In the genomic region with DNA sequence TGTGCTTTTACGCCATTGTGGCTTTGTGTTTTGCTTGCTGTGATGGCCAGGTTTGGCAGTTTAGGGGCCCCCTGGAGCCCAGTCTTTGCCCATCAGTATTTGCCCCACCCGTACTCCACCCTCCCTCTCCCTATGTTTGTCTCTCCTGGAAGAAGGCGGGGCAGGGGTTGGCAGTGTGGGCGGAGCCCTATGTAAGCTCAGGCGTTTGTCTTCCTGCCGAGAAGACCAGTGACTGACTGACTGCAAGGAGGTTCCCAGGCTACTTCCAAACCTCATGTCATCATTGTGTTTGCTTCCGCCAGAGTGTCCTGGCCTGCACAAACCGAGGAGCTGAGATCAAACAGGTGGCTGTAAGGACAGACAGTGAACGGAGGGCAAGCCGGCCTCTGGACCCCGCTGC, we compare ENCODE assay signal across 8 mouse cellular contexts. TPM values are rescaled to one million over a fixed set of nuclear protein-coding genes. Genes with fewer than 3 reads are reported as not detected.
DNase-seq lines count a peak whose midpoint lies in the region; ATAC-seq and TF ChIP-seq lines count a peak whose summit lies in the region.
"Had no signal": no experiment of that assay in that cellular context is flagged by ENCODE, and none has a peak within 500 bp of the region (broad histone marks: within the 10 kb centered on the region; RNA-seq: fewer than 3 reads in every experiment).

No protein-coding gene starts in this region.

- peak overlapping the region; percentile 20 for H3K4me2 ChIP-seq in heart, embryonic 15.5 days

- no peaks in the 10 kb centered on the region for H3K9me3 ChIP-seq in heart, embryonic 15.5 days (replicated peaks)

- H3K4me1 ChIP-seq in cortical plate, adult 2 months (ENCODE audit: control insufficient read depth, insufficient read depth, low read length) = peaks cover 22% of the 10 kb centered on the region
- peaks cover 50% of the 10 kb centered on the region for H3K4me1 ChIP-seq in heart, embryonic 15.5 days (replicated peaks)

- no peak overlapping the region for H3K9ac ChIP-seq in heart, embryonic 15.5 days

- H3K27ac ChIP-seq in cortical plate, adult 2 months (ENCODE audit: insufficient read depth, low read length) = peak overlapping the region; percentile 54; the same call in 1 of the 2 replicates
- H3K27ac ChIP-seq in heart, embryonic 15.5 days = peak overlapping the region; percentile 62

- peaks cover 34% of the 10 kb centered on the region for H3K36me3 ChIP-seq in heart, embryonic 15.5 days

- peak; percentile 63 for ATAC-seq in heart, embryonic 15.5 days (replicated peaks; ENCODE audit: insufficient number of reproducible peaks, insufficient read depth, low FRiP score, low read depth)
- ATAC-seq in megakaryocyte-erythroid progenitor cell, adult 5-6 weeks (replicated peaks; ENCODE audit: low FRiP score, low TSS enrichment, poor library complexity, severe bottlenecking) = peak; percentile 84

- H3K4me3 ChIP-seq in cortical plate, adult 2 months (ENCODE audit: insufficient read depth, low read length) = 0 out of 2 replicates have a peak overlapping the region, but pooled peaks have one; percentile 7
- H3K4me3 ChIP-seq in heart, embryonic 15.5 days = no peak overlapping the region

- DNase-seq in 3134 (ENCODE audit: extremely low read depth, insufficient read length, low spot score) = peak; percentile 65
- peak; percentile 79 for DNase-seq in 3T3-L1 (ENCODE audit: low read depth, low spot score)
- DNase-seq in kidney, postnatal 14 days = peak; percentile 81
- DNase-seq in T-cell, adult 2 months (ENCODE audit: low spot score) = no peak

- TF ChIP-seq CTCF in cortical plate, adult 2 months (IDR thresholded peaks at IDR 0.05; ENCODE audit: extremely low read depth, insufficient read depth, low read length) = no peak

- no peaks in the 10 kb centered on the region for H3K27me3 ChIP-seq in heart, embryonic 15.5 days

- 35% methylated on average over 11 of the region's 11 CpGs for WGBS in heart, embryonic 15.5 days

- no peak for TF ChIP-seq POLR2A in cortical plate, adult 2 months (IDR thresholded peaks at IDR 0.05; ENCODE audit: extremely low read depth, insufficient read depth, low read length)

RNA-seq across cellular contexts. Expression of gene Ip6k2, which starts 12.2 kb away (rescaled TPM):
- 145 and 162 TPM in 2 replicates for polyA plus RNA-seq in cortical plate, adult 2 months (2012; rRNA removed)
- polyA plus RNA-seq in heart, embryonic 15.5 days (2015; fragmentation: Nextera tagmentation; extraction: Ambion mirVana) = 28.8 and 36.3 TPM in 2 replicates
- 29.8 and 36.7 TPM in 2 replicates for total RNA-seq in megakaryocyte-erythroid progenitor cell, adult 5-6 weeks (2014; fragmentation: Nextera tagmentation)
- 31.3 and 48.7 TPM in 2 replicates for total RNA-seq in megakaryocyte-erythroid progenitor cell, adult 5-6 weeks (2017)

RNA-seq across cellular contexts. Expression of gene Nckipsd, which starts 12.4 kb away (rescaled TPM):
- polyA plus RNA-seq in cortical plate, adult 2 months (2012; rRNA removed) = 65.0 and 66.8 TPM in 2 replicates
- 9.7 and 14.5 TPM in 2 replicates for polyA plus RNA-seq in heart, embryonic 15.5 days (2015; fragmentation: Nextera tagmentation; extraction: Ambion mirVana)
- total RNA-seq in megakaryocyte-erythroid progenitor cell, adult 5-6 weeks (2014; fragmentation: Nextera tagmentation) = 8.6 and 12.2 TPM in 2 replicates
- 1.0 and 2.3 TPM in 2 replicates for total RNA-seq in megakaryocyte-erythroid progenitor cell, adult 5-6 weeks (2017)

RNA-seq across cellular contexts. Expression of gene Celsr3, which starts 30.4 kb away (rescaled TPM):
- polyA plus RNA-seq in cortical plate, adult 2 months (2012; rRNA removed) = 74.3 and 75.8 TPM in 2 replicates
- polyA plus RNA-seq in heart, embryonic 15.5 days (2015; fragmentation: Nextera tagmentation; extraction: Ambion mirVana) = 0.06 and 0.22 TPM in 2 replicates
- total RNA-seq in megakaryocyte-erythroid progenitor cell, adult 5-6 weeks (2014; fragmentation: Nextera tagmentation) = not detected in 2 replicates
- total RNA-seq in megakaryocyte-erythroid progenitor cell, adult 5-6 weeks (2017) = 0.05 TPM in 1 of 2 replicates, not detected in the other
- total RNA-seq: gastrocnemius, postnatal 36 days had no signal

RNA-seq across cellular contexts. Expression of gene Slc26a6, which starts 57.3 kb away (rescaled TPM):
- 15.9 and 20.8 TPM in 2 replicates for polyA plus RNA-seq in cortical plate, adult 2 months (2012; rRNA removed)
- 5.5 and 6.9 TPM in 2 replicates for polyA plus RNA-seq in heart, embryonic 15.5 days (2015; fragmentation: Nextera tagmentation; extraction: Ambion mirVana)
- 5.7 and 5.8 TPM in 2 replicates for total RNA-seq in megakaryocyte-erythroid progenitor cell, adult 5-6 weeks (2014; fragmentation: Nextera tagmentation)
- total RNA-seq in megakaryocyte-erythroid progenitor cell, adult 5-6 weeks (2017) = 0.30 and 1.4 TPM in 2 replicates

Comparison
In these comparisons a context has a peak if more than half of its experiments do, and no peak if none do; other contexts are left out.
1. RNA of gene Celsr3, which starts 30.4 kb away (polyA plus RNA-seq): 74.3 to 75.8 TPM in cortical plate, adult 2 months; 0.06 to 0.22 TPM in heart, embryonic 15.5 days; every median in the first group is over 10 times any median in the second.